Mouse (Mus musculus) adrenal gland, adult 10 weeks (tissue): ENCODE results near the gene Lcmt1. TPM values are rescaled to one million over a fixed set of nuclear protein-coding genes. Genes with fewer than 3 reads are reported as not detected.

ENCODE experiments used
- polyA plus RNA-seq: library from polyadenylated mRNA; stranded (reverse); fragments of 350-450 nt; fragmentation: Illumina TruSeq; extraction: RNeasy Lipid Tissue Mini Kit (QIAGEN cat#74804); gene quantifications from one replicate; pipeline ENCODE4 v1.2.3, GENCODE M21; 2014; ENCODE audit warnings: low read depth, low replicate concordance

Lcmt1 gene
- polyA plus RNA-seq: 55.3 TPM

DNA sequence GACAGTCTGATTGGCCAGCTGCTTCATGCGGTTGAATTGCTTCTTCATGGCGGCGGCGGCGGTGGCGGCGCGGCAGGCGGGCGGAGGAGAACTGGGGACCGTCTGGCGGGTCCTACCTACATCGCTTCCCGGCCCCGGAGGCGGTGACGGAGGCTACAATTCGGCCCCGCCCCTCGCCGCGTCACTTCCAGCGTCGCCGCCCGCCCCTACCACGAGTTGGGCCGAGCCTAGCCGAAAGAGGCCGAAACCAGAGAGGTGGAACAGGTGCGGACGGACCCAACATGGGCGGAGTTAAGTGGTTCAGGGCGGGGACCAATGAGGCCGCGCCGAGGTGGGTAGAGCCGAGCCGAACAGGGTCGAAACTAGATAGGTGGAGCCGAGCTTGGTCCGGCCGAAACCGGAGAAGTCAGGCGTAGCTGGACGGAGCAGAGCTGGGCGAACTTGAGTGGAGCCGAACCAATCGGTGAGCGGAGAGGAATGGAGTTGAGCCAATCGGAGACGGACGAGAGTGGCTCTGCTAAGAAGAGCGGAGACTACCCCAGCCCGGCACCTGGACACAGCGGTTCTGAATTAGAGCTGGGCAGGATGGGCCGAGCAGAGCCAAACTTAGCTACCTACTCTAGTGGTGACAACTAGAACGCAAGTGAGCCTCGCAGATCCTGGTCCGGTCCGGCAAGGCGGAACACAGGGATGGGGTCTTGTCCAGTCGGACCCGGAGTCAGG lies at the start of gene Lcmt1, which contains the start of gene Arhgap17:
TSS of gene Lcmt1 (plus strand) at position 26 of the 723 bp plus-strand sequence.
TSS of gene Arhgap17 (minus strand) at position 157 of the 723 bp plus-strand sequence.

DNA sequence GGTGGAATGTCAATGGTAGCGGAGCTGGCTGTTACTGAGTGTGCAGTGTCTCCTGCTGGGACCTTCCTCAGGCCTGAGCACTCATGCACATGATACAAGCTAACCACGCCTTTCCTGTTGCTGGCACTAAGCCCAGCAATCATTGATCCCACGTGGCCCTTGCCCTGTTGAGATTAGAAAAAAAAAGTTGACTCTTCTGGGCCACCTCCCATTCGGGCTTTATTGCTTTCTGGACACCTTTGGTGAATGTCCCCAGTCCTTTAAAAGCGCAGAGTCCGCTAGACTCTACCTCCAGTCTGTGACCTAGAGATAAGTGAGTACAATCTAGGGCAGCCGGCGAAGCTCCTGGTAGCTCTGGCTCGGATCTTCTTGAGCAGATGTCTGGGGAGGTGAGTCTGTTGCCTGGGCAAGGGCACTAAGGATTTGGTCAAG lies 92.5 kb downstream of the Lcmt1 start, which contains the start of gene Aqp8:
TSS of gene Aqp8 (plus strand) at position 222 of the 432 bp plus-strand sequence.

Other genes with a start within 250 kb of the Lcmt1 start
- 53.2 TPM for gene Tnrc6a, start 245.9 kb upstream of the Lcmt1 start, polyA plus RNA-seq
- not detected for gene Slc5a11, start 155.0 kb upstream of the Lcmt1 start, polyA plus RNA-seq
- 36.5 TPM for gene Arhgap17, start 131 bp downstream of the Lcmt1 start, polyA plus RNA-seq
- gene Aqp8, start 92.5 kb downstream of the Lcmt1 start, polyA plus RNA-seq: not detected
- gene Zkscan2, start 130.7 kb downstream of the Lcmt1 start, polyA plus RNA-seq: 2.3 TPM